Mouse (Mus musculus): ENCODE data around the gene Cdk6. TPM values are rescaled to one million over a fixed set of nuclear protein-coding genes. Genes with fewer than 3 reads are reported as not detected.
"Not testable (repeated sequence)": the region's sequence is repeated elsewhere in the genome, so short reads cannot be mapped to it uniquely, and the experiment has no call there.

The Cdk6 gene
- total RNA-seq, 2 experiments from 2014 or later = 10.7 to 15.3 TPM

DNA sequence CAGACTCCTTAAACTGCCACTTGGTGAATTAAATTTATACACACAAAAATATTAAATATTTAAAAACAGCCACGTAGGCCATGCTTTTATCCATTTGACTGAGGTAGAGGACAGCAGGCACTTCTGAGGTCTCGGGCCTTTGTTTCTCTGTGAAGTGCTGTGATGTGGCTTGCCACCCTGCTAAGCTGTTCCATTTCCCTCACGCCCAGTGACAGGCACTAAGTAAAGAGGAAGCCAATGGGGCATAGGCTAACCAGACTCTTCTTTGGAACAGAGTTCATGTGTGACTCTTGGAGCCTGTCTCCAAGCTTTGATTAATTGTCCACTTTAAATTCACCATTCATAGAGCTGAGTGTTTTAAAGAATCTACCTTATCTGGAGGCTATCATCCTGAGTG lies 79.5 kb downstream of the Cdk6 start:
- DNase-seq (ENCODE audit: low spot score in 2 of 2) = no peak

DNA sequence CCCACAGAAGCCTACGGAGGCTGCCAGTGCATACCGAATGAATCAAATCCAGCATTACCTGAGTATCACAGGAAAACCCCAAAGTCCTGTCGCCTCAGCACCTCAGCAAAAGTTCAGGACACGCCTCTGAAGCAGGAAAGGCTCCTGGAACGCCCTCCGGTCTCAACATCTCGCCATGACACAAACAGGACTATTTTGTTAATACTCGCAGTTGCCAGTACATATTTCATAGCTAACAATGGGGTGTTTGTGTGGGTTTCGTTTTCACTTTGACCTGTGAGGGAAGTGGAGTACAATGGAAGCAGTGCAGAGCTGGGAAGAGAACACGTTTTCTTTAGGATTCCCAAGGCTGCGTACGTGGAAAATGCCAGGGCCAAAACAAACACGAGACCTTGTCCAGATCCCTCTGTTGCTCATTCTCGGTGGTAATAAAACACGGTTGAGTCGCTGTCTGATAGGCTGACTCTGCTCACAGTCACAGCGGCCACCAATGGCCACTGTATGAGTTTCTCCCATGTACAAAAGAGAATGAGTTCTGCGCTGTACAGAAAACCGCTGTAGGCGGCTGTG lies 91.9 kb downstream of the Cdk6 start:
- not testable (repeated sequence) for DNase-seq (ENCODE audit: low spot score in 2 of 2)

DNA sequence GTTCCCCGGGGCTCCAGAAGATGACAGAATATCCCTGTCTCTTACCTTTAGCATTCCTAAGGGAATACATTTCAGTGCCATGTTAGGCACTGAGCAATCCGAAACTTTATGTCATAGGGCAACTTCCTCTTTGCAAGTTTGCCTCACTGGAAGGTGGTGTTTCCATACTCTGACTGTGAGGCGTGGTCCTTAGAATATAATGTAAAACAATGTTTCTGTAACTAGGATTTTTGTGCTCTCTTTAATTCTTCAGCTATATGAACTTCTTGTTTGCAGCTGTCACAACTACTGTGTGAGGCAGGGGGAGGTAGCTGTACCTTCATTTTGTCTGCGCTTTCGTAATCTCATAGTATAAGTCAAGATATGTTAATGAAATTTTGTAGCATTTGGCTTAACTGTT lies 92.8 kb downstream of the Cdk6 start:
- not testable (repeated sequence) for DNase-seq (ENCODE audit: low spot score in 2 of 2)

GRCm38 (mm10) chr5:3438453-3439003 lies 97.2 kb downstream of the Cdk6 start:
- DNase-seq (ENCODE audit: low spot score in 2 of 2) = not testable (repeated sequence)

GRCm38 (mm10) chr5:3439386-3439785 lies 98.1 kb downstream of the Cdk6 start:
- not testable (repeated sequence) for DNase-seq (ENCODE audit: low spot score in 2 of 2)

- not testable (repeated sequence) for DNase-seq (ENCODE audit: low spot score in 2 of 2)
Observed at GRCm38 (mm10) chr5:3442524-3442923, 101.2 kb downstream of the Cdk6 start.

DNA sequence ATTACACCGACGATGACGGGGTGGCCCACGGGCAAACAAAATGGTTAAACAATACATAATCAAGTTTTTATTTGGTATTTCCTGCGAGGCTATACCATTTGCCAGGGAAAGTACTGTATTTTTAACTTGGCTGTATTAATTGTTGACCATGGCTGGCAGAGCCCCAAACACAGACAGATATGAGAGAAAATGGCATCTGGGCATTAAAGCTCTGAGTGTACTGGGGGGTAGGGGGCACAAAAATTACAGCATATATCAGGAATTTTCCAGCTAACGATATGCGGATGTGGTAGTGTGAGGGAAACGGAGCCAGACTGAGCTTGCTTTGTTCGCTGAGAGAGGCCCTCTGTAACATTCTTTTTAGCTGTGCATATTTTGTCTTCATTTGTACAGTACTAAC lies 109.9 kb downstream of the Cdk6 start:
- DNase-seq (ENCODE audit: low spot score in 2 of 2) = not testable (repeated sequence)

- not testable (repeated sequence) for DNase-seq (ENCODE audit: low spot score in 2 of 2)
Observed at GRCm38 (mm10) chr5:3453946-3454345, 112.7 kb downstream of the Cdk6 start.

DNA sequence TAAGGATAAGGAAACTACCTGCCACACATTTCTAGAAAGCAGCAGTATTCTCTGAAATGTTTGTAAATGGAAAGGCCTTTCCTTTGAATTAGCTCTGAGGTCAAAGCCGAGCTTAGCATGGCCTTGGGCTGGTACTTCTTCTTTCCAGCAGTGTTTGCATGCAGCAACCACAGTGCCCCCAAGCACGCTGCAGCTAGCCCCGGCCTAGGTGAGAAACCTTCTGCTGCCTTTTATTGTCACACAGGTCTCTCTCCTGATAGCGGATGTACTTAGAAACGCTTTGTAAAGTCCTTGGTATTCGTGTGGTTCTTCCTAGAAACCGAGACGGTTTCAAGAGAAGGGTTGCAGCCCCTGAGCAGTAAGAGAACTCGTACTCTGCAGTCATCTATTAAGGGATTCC lies 119.6 kb downstream of the Cdk6 start:
- no peak for DNase-seq (ENCODE audit: low spot score in 2 of 2)

DNA sequence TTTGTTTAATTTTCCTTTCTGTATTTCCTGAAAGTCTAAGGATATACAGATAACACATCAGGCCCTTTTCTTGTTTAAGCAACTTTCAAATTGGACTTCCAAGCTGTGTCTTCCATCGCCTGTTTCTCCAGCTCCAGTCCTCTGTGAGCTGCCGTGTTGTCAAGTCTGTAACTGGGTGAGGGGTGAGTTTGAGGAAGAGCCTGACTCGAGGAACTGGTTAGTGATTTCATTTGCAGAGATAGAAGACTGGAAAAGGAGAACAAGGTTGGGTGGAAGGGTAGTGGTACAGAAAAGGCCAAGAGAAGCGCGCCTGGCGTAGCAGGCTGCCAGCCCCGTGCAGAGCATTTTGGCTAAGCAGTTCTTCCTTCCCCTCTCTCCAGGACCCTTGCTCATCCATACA lies 120.1 kb downstream of the Cdk6 start:
- DNase-seq (ENCODE audit: low spot score in 2 of 2) = no peak

GRCm38 (mm10) chr5:3462897-3463757 lies 121.8 kb downstream of the Cdk6 start:
- no peak for DNase-seq (ENCODE audit: low spot score in 2 of 2)

GRCm38 (mm10) chr5:3463758-3464157 lies 122.5 kb downstream of the Cdk6 start:
- DNase-seq (ENCODE audit: low spot score in 2 of 2) = no peak

- no peak for DNase-seq (ENCODE audit: low spot score in 2 of 2)
Observed at GRCm38 (mm10) chr5:3466069-3466877, 125.0 kb downstream of the Cdk6 start.

DNA sequence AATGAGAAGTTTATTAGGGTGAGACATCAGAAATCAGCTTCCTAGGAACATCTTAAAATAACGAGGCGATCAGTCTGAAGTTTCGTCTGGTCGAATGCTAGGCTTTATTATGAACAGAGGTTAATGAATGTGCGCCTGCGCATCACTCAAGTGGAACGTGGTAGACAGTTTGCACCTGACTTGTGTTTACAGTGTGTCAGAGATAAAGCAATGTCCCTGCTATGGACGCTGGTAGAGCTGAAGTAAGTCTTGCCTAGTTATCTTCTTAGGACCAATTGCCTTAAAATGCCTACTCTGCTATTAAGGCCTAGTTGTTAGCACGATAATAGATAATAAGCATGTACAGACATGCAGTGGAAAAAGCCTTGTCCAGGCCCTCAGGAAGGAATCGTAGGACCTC lies 129.6 kb downstream of the Cdk6 start:
- no peak for DNase-seq (ENCODE audit: low spot score in 2 of 2)

DNA sequence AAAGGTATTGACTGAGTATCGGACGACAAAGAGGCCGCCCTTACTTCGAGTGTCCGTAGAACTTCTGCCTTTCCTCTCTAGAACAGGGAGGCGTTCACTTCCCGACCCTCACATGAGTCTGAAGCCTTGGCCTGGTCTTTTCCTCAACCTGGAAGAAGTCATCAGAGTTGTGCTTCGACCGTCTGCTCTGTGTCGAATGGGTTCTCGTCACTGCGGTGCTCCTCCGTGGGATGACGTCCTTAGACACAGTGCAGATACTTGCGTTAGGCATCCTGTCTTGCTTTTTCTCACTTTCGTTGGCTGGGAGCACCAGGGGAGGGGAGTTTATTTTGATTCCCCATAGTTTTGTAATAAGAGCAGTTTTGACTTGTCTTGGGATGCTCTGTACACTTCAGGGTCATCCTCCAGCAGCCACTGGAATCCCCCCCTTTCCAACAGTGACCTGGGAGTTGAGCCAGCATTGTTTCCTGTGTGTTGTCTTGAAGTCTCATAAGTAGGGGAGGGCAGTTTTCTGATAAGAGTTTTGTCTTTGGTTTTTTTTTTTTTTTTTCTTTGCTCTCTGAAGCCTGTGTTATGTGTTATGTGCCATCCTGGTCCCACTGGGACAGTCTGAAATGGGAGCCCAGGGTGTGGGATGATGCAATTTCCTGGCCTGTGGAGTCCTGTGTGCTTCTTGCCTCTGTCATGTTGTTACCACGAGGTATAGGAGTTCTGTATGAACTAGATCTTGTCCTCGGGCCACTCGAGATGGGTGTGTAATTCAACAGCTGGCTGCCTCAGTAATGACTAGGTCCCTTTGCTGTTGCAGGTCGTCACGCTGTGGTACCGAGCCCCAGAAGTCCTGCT lies 131.2 kb downstream of the Cdk6 start:
- no peak for DNase-seq (ENCODE audit: low spot score in 2 of 2)

GRCm38 (mm10) chr5:3477711-3478110 lies 136.4 kb downstream of the Cdk6 start:
- no peak for DNase-seq (ENCODE audit: low spot score in 2 of 2)

DNA sequence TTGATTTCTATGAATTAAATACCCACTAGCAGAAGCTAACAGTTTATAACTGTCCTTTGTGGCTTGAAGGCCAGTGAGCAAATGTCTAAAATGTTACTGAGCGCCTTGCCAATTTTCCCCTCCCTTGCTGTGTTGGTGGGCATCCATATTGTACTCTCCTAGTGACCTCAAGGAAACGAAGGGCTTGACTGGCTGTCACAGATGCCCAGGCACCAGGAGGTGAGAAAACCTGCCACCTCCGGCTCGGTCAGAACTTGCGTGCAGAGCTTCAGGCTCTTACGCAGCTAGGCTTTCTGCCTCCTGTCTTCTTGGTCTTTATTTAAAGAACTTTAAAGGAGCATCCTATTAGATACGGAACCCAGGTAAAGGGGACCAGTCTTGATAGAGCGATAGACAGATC lies 136.9 kb downstream of the Cdk6 start:
- DNase-seq (ENCODE audit: low spot score in 2 of 2) = no peak

DNA sequence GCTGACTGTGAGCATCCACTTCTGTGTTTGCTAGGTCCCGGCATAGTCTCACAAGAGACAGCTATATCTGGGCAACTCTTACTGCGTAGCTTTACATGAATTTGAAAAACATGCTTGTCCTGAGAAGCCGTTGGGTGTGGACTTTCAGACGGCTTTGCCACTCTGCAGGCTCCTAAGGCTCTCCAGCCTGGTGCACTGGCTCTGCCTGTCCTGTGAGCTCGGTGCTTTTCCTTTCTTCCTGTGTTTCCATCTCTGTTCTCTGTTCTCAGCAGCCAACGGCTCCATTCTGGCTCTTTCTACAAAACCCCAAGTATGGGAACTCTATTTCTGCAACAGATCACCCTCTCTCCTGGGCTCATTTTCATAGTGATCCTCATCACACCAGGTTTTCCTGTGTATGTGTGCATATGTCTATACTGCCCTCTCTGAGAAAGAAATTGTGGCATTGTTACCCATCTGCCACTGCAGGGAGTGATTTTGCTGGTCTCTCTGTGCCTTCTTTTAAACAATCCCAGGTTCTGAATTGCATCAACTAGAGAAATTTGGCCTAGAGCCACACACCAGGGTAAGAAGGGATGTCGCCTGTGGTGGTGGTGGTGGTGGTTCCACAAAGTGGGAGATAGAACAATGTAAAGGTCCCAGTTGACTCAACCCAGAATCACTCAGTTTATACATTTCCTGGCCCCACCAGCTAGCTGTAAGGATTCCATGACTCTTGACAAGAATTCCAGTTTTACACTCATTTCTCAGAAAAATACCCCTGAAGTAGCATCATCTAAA lies 137.9 kb downstream of the Cdk6 start:
- no peak for DNase-seq (ENCODE audit: low spot score in 2 of 2)

DNA sequence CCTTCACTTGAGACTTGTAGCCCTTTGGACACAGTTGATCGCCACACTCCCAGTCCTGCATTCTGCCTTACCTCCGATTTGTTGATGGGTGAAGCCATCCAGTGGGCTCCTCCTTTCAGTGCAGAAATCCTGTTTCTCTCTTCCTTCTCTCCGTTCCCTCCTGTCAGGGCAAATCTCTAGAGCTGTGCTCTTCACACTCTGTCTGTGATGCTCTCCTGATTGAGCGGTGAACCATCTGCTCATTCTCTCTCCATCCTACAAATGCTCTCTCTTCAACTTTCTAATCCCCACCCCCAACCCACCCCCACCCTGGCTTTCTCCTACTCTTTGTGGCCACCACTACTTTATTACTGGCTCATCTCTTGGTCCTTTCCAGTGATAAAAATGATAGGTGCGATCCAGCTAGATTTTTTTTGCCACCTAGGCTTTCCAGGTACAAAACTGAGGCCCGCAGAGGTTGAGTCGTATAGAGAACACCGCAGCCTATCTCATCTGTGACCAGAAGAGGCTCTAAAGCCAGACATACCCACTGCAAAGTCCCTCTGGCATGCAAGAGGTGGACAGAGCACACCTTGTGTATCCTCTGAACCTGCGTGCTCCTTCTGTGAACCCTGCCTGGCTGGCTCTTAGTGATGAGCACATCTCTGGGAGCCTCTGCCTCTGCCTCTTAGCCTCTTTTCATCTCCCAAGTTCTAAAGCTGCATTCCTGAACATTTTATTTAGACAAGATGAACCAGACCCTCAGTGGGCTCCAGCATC lies 139.5 kb downstream of the Cdk6 start:
- no peak for DNase-seq (ENCODE audit: low spot score in 2 of 2)
